Comparison of ENCODE assay signal across 9 mouse cellular contexts in the genomic region with DNA sequence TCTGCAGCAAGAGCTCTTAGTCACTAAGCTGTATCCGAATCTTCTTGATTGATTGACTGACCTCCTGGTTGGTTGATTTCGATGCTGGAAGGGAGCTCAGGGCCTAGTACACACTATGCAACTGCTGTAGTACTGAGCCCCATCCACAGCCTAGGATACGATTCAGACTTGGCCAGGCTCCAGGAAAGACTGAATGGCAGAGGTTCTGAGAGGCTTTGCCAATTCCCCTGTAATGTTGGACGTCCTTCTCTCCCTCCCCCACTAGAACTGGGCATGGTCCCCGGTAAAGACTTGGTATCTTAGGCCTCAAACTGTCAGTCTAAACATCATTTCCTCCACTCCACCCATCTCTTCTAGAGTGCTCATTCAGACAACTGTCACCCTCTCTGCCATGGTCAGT.
A peak's percentile ranks its signal among the peaks of the same experiment; 100 is the strongest.
DNase-seq lines count a peak whose midpoint lies in the region; ATAC-seq lines count a peak whose summit lies in the region.
"Had no signal": no experiment of that assay in that cellular context is flagged by ENCODE, and none has a peak within 500 bp of the region (broad histone marks: within the 10 kb centered on the region; RNA-seq: fewer than 3 reads in every experiment).

No protein-coding gene starts in this region.

- no peaks in the 10 kb centered on the region for H3K36me3 ChIP-seq in forebrain, embryonic 15.5 days
- H3K36me3 ChIP-seq in forebrain, embryonic 10.5 days (replicated peaks): no peaks in the 10 kb centered on the region
- H3K36me3 ChIP-seq in hindbrain, embryonic 16.5 days (ENCODE audit: control insufficient read depth, insufficient read depth, low read length): no peaks in the 10 kb centered on the region
- H3K36me3 ChIP-seq in liver, embryonic 12.5 days: no peaks in the 10 kb centered on the region
- H3K36me3 ChIP-seq: heart, embryonic 15.5 days had no signal

- DNase-seq in forebrain, embryonic 10.5 days (ENCODE audit: extremely low spot score, low spot score): no peak
- peak; percentile 16 for DNase-seq in right cerebral cortex, adult 18-20 months
- DNase-seq in right cerebral cortex, postnatal 36 days (ENCODE audit: low spot score in 2 of 2): no peak
- peak; percentile 59 for DNase-seq in right cerebral cortex, postnatal 4 days
- no peak for DNase-seq in spleen, postnatal 36 days (ENCODE audit: low spot score in 2 of 2)

- no peak overlapping the region for H3K9ac ChIP-seq in forebrain, embryonic 15.5 days (replicated peaks)
- H3K9ac ChIP-seq in hindbrain, embryonic 16.5 days (ENCODE audit: low read depth, low read length): no peak overlapping the region
- H3K9ac ChIP-seq in liver, embryonic 12.5 days: no peak overlapping the region
- H3K9ac ChIP-seq: heart, embryonic 15.5 days had no signal

- H3K9me3 ChIP-seq in forebrain, embryonic 15.5 days: no peaks in the 10 kb centered on the region
- H3K9me3 ChIP-seq in forebrain, embryonic 10.5 days: no peaks in the 10 kb centered on the region
- no peaks in the 10 kb centered on the region for H3K9me3 ChIP-seq in hindbrain, embryonic 16.5 days (ENCODE audit: control insufficient read depth, low read length)
- H3K9me3 ChIP-seq in liver, embryonic 12.5 days (replicated peaks): no peaks in the 10 kb centered on the region
- H3K9me3 ChIP-seq: heart, embryonic 15.5 days had no signal

- peak; percentile 82 for ATAC-seq in forebrain, embryonic 15.5 days (replicated peaks)
- ATAC-seq in hindbrain, embryonic 16.5 days: peak; percentile 84
- ATAC-seq in liver, embryonic 12.5 days: no peak

- WGBS in forebrain, embryonic 15.5 days: 26% methylated on average over 5 of the region's 5 CpGs
- WGBS in forebrain, embryonic 10.5 days: 83% methylated on average over 5 of the region's 5 CpGs
- WGBS in hindbrain, embryonic 16.5 days: 39% methylated on average over 5 of the region's 5 CpGs
- WGBS in liver, embryonic 12.5 days (ENCODE audit: insufficient replicate concordance): 59% methylated on average over 5 of the region's 5 CpGs

- peak overlapping the region; percentile 22; the same call in 1 of the 2 replicates for H3K27ac ChIP-seq in forebrain, embryonic 15.5 days (replicated peaks)
- no peak overlapping the region for H3K27ac ChIP-seq in forebrain, embryonic 10.5 days
- H3K27ac ChIP-seq in hindbrain, embryonic 16.5 days (ENCODE audit: low read depth, low read length): no peak overlapping the region
- H3K27ac ChIP-seq in liver, embryonic 12.5 days: no peak overlapping the region
- H3K27ac ChIP-seq: heart, embryonic 15.5 days had no signal

- H3K4me1 ChIP-seq in forebrain, embryonic 15.5 days: peaks cover 32% of the 10 kb centered on the region
- peaks cover 22% of the 10 kb centered on the region for H3K4me1 ChIP-seq in forebrain, embryonic 10.5 days
- no peaks in the 10 kb centered on the region; the same call in none of the 2 replicates for H3K4me1 ChIP-seq in hindbrain, embryonic 16.5 days (ENCODE audit: control insufficient read depth, insufficient read depth, low read depth, low read length)
- no peaks in the 10 kb centered on the region for H3K4me1 ChIP-seq in liver, embryonic 12.5 days
- H3K4me1 ChIP-seq: heart, embryonic 15.5 days had no signal

- H3K27me3 ChIP-seq in forebrain, embryonic 15.5 days: no peaks in the 10 kb centered on the region
- H3K27me3 ChIP-seq in forebrain, embryonic 10.5 days (ENCODE audit: poor library complexity, severe bottlenecking): 0 out of 2 replicates have a peak, but pooled peaks cover 7% of the 10 kb centered on the region
- no peaks in the 10 kb centered on the region for H3K27me3 ChIP-seq in hindbrain, embryonic 16.5 days (replicated peaks; ENCODE audit: control insufficient read depth, insufficient read depth, low read length)
- peaks cover 31% of the 10 kb centered on the region for H3K27me3 ChIP-seq in liver, embryonic 12.5 days (replicated peaks)
- H3K27me3 ChIP-seq: heart, embryonic 15.5 days had no signal

- H3K4me3 ChIP-seq in forebrain, embryonic 15.5 days: no peak overlapping the region
- H3K4me3 ChIP-seq in forebrain, embryonic 10.5 days: no peak overlapping the region
- H3K4me3 ChIP-seq in hindbrain, embryonic 16.5 days (ENCODE audit: low read length): no peak overlapping the region
- no peak overlapping the region for H3K4me3 ChIP-seq in liver, embryonic 12.5 days
- H3K4me3 ChIP-seq: heart, embryonic 15.5 days had no signal

- no peak overlapping the region for H3K4me2 ChIP-seq in forebrain, embryonic 15.5 days (replicated peaks)
- H3K4me2 ChIP-seq in hindbrain, embryonic 16.5 days (ENCODE audit: low read length): no peak overlapping the region
- no peak overlapping the region for H3K4me2 ChIP-seq in liver, embryonic 12.5 days
- H3K4me2 ChIP-seq: heart, embryonic 15.5 days had no signal

Comparison
In these comparisons a context has a peak if more than half of its experiments do, and no peak if none do; other contexts are left out.
1. DNase-seq: peak in right cerebral cortex, adult 18-20 months (single experiment) and right cerebral cortex, postnatal 4 days (single experiment); none in forebrain, embryonic 10.5 days (single experiment), right cerebral cortex, postnatal 36 days (0 of 2) and spleen, postnatal 36 days (0 of 2).